Comparison of ENCODE assay signal across 14 mouse cellular contexts in the genomic region with DNA sequence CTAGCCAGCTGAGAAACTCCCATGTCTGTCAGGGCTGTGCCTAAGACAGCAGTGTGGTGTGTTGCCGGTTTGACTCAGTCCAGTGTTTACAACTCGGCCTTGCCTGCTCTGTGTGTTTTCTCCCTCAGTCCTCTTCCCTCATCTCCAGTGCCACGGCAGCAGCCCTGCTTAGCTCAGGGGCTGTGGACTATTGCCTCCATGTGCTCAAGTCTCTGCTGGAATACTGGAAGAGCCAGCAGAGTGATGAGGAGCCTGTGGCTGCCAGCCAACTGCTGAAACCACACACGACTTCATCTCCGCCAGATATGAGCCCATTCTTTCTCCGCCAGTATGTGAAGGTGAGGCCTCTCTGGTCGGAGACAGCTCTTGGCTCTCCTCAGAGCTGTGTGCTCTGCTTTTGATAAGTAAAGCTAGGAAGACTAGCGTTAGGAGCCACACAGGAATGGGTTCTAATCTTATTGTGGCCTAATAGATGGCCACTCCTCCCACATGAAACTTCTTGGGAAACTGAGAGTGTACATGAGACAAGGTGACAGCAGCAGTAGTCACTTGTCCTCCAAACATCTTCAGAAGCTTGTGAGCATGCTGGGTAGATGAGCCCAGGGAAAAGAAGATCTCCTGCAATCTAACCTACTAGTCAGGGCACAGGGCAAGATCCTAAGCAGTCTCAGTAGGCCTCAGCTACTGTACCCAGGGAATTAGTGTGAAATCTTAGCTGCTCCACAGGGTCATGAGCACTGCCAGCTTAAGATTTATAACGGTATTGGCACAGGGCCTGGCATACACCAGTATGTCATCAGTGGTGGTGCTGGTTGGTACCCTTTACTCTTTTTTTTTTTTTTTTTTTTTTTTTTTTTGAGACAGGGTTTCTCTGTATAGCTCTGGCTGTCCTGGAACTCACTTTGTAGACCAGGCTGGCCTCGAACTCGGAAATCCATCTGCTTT.
A peak's percentile ranks its signal among the peaks of the same experiment; 100 is the strongest.
DNase-seq lines count a peak whose midpoint lies in the region; ATAC-seq lines count a peak whose summit lies in the region.
"Had no signal": no experiment of that assay in that cellular context is flagged by ENCODE, and none has a peak within 500 bp of the region (broad histone marks: within the 10 kb centered on the region; RNA-seq: fewer than 3 reads in every experiment).

No protein-coding gene starts in this region.

- no peaks in the 10 kb centered on the region for H3K27me3 ChIP-seq in lung, embryonic 15.5 days
- H3K27me3 ChIP-seq: hindbrain, embryonic 13.5 days; limb, embryonic 15.5 days had no signal

- peak; percentile 76; the same call in 1 of the 2 replicates for ATAC-seq in lung, embryonic 15.5 days (ENCODE audit: borderline replicate concordance, extremely low read depth, low FRiP score, low TSS enrichment)
- ATAC-seq in megakaryocyte-erythroid progenitor cell, adult 5-6 weeks (replicated peaks; ENCODE audit: low FRiP score, low TSS enrichment, poor library complexity, severe bottlenecking), result peak; percentile 67

- no peak for DNase-seq in lung, adult 18-20 months
- DNase-seq in NIH3T3 (ENCODE audit: low read depth), result peak; percentile 35
- DNase-seq in adrenal gland, postnatal 14 days, result peak; percentile 61
- no peak for DNase-seq in left cerebral cortex, adult 11 months (ENCODE audit: low spot score)
- DNase-seq in kidney, adult 8-10 months, result no peak
- DNase-seq: cerebellum, adult 8-10 months; gastrocnemius, postnatal 14 days; heart, postnatal 10 days; thymus, adult 18-20 months had no signal

- H3K4me2 ChIP-seq in lung, embryonic 15.5 days, result no peak overlapping the region
- H3K4me2 ChIP-seq: hindbrain, embryonic 13.5 days; limb, embryonic 15.5 days; midbrain, embryonic 11.5 days had no signal

- H3K27ac ChIP-seq in lung, embryonic 15.5 days, result peak overlapping the region; percentile 52; the same call in 1 of the 2 replicates
- H3K27ac ChIP-seq: hindbrain, embryonic 13.5 days; limb, embryonic 15.5 days had no signal

- no peak overlapping the region for H3K9ac ChIP-seq in lung, embryonic 15.5 days
- H3K9ac ChIP-seq: hindbrain, embryonic 13.5 days; limb, embryonic 15.5 days had no signal

- H3K4me3 ChIP-seq in lung, embryonic 15.5 days, result no peak overlapping the region
- H3K4me3 ChIP-seq: hindbrain, embryonic 13.5 days; limb, embryonic 15.5 days had no signal

- H3K36me3 ChIP-seq in lung, embryonic 15.5 days, result peaks cover 95% of the 10 kb centered on the region

- 0 out of 2 replicates have a peak, but pooled peaks cover 6% of the 10 kb centered on the region for H3K4me1 ChIP-seq in lung, embryonic 15.5 days
- H3K4me1 ChIP-seq: hindbrain, embryonic 13.5 days; limb, embryonic 15.5 days had no signal

- WGBS in lung, embryonic 15.5 days, result 66% methylated on average over 11 of the region's 11 CpGs

- no peaks in the 10 kb centered on the region for H3K9me3 ChIP-seq in lung, embryonic 15.5 days
- H3K9me3 ChIP-seq: hindbrain, embryonic 13.5 days; limb, embryonic 15.5 days had no signal

Comparison
In these comparisons a context has a peak if more than half of its experiments do, and no peak if none do; other contexts are left out.
1. DNase-seq: peak in NIH3T3 (single experiment) and adrenal gland, postnatal 14 days (single experiment); none in lung, adult 18-20 months (0 of 2), left cerebral cortex, adult 11 months (single experiment) and kidney, adult 8-10 months (0 of 2).